Mouse (Mus musculus) bone marrow, adult 2 months (tissue): ENCODE results near the gene Ndufaf1. TPM values are rescaled to one million over a fixed set of nuclear protein-coding genes. Genes with fewer than 3 reads are reported as not detected.
"Not testable (repeated sequence)": the region's sequence is repeated elsewhere in the genome, so short reads cannot be mapped to it uniquely, and the experiment has no call there.

Experiments
- H3K27ac ChIP-seq: fragments of 200-500 bp; 2 replicates; pipeline ENCODE4 v1.5.1; 2012; ENCODE audit warnings: low read depth, mild to moderate bottlenecking, control low read depth, inconsistent platforms, low read length; ENCODE audit not compliant: control insufficient read depth, poor library complexity, insufficient read depth
- H3K4me1 ChIP-seq: fragments of 200-500 bp; 2 replicates; pipeline ENCODE4 v1.6.1; 2011; ENCODE audit warnings: low read length; ENCODE audit not compliant: control insufficient read depth, insufficient read depth
- H3K4me3 ChIP-seq: fragments of 200-500 bp; replicated peaks from 2 replicates; pipeline ENCODE3; 2011; ENCODE audit warnings: mild to moderate bottlenecking, low read depth, low read length, control low read depth; ENCODE audit not compliant: control insufficient read depth
- CTCF ChIP-seq: fragments of 200-500 bp; IDR thresholded peaks from 2 replicates; pipeline ENCODE4 v1.5.1; 2011; ENCODE audit warnings: low read length, control low read depth; ENCODE audit not compliant: control insufficient read depth, insufficient read depth
- POLR2A ChIP-seq: fragments of 200-500 bp; IDR thresholded peaks from 2 replicates; pipeline ENCODE4 v1.6.1; 2011; ENCODE audit warnings: low read depth, mild to moderate bottlenecking, control low read depth, low read length, borderline replicate concordance; ENCODE audit not compliant: control insufficient read depth
- WGBS: fragments of 180-500 bp; shearing (Covaris S2); methylation state at CpG from one replicate; pipeline ENCODE4 v1.1.7; 2018; 5-methylcytosine and 5-hydroxymethylcytosine counted together
- polyA plus RNA-seq: library from polyadenylated mRNA; stranded (reverse); fragments of >200 nt; gene quantifications from 2 replicates; pipeline ENCODE4 v1.2.4, GENCODE M21; 2011; ENCODE audit warnings: low replicate concordance; ENCODE audit not compliant: missing spikeins, insufficient read depth, insufficient read length

The Ndufaf1 gene
- polyA plus RNA-seq, 1 experiment = 5.3 TPM

DNA sequence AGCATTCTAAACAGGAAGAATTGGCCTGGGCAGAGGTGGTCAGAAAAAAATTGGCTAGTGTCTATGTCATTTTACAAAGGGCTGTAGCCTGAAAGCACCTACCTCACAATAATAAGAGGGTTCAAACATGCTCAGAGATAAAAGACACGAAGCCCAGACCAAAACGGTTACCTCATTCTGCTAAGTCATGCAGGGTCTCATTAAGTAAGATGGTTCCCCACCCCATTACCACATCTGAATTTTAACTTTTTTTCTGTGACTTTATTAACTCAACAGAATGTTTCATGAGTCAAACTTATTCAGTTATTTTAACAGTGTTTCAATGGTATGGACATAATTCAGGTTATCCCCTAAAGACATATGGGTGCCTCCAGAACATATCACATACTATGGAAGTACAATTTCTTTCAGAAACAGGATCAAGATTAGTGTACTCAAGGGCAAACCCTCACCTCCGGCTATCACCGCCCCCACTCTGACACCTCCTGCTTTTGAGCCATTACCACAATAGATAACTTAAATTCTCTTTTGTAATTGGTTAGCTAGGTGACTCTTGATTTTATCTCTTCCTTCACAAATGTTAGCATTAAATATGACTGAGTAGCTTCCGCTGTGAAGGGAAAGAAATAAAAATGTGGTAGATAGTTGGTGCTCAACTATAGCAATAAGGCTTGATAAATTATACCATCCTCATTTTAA is 21.3 kb downstream of the Ndufaf1 start:
- Histone ChIP-seq H3K27ac (no peak overlapping the region), H3K4me1 (no peaks in the 10 kb centered on the region), H3K4me3 (no peak overlapping the region)
- no peak for TF ChIP-seq POLR2A
- no peak for TF ChIP-seq CTCF
- 74% methylated on average over 5 of the region's 5 CpGs for WGBS

DNA sequence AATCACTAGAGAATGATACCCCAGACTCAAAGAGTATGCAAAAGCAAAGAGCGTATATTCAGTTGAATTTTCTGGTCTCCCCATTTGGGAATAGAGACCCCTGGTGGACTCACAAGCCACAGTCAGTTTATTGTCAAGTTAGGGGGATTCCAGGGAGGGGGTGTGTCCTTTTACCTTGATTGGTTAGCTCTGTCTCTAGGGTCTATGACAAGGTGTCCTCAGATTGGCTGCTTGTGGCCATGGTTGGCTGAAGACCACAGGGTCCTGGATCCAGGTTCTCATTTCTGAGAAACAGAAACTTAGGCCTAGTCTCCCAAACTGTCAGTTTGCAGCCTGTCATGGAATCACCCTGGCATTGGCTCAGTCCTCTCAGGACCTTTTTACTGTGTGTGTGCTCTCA is 25.8 kb downstream of the Ndufaf1 start:
- Histone ChIP-seq H3K27ac (no peak overlapping the region), H3K4me1 (no peaks in the 10 kb centered on the region), H3K4me3 (no peak overlapping the region)
- TF ChIP-seq CTCF (no peak), POLR2A (no peak)
- WGBS = 90% methylated on average over 1 of the region's 1 CpGs

DNA sequence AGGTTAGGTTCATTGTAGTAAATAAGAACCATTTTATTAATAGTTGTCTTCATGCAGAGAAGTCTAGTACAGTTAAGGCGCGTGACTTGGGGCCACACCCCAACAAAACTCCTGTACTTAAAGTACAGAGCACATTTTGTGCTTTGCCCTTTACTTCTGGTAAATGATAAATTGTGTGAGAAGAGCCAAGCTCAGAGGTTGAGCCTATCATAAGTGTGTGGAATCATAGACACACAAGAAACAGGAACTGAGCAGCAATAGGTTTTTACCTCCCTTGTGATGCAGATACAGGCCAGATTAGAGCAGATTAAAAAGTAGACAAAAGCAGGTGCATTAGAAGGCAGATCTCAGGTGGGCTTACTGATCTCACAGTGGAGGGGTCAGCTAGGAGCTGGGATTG is 41.3 kb downstream of the Ndufaf1 start:
- Histone ChIP-seq H3K4me1 (no peaks in the 10 kb centered on the region), H3K4me3 (peak overlapping the region; percentile 37), H3K27ac (no peak overlapping the region)
- 86% methylated on average over 2 of the region's 2 CpGs for WGBS
- TF ChIP-seq POLR2A (no peak), CTCF (no peak)

DNA sequence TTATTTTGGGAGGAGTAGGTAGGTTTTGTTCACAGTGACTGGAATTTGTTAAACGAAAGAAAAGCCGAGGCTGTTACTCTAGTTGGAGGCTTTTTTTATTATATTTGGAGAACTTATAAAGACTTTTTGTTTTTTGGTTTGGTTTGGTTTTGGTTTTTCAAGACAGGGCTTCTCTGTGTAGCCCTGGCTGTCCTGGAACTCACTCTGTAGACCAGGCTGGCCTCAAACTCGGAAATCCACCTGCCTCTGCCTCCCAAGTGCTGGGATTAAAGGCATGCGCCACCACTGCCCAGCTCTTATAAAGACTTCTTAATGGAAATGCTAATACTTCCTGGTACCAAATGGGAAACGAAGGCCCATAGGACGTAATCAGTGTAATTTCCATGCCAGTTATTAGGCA is 43.6 kb downstream of the Ndufaf1 start:
- peak overlapping the region; percentile 78 for H3K4me3 ChIP-seq
- under 1% methylated on average over 6 of the region's 6 CpGs for WGBS
- H3K27ac ChIP-seq, H3K4me1 ChIP-seq: not testable (repeated sequence)

DNA sequence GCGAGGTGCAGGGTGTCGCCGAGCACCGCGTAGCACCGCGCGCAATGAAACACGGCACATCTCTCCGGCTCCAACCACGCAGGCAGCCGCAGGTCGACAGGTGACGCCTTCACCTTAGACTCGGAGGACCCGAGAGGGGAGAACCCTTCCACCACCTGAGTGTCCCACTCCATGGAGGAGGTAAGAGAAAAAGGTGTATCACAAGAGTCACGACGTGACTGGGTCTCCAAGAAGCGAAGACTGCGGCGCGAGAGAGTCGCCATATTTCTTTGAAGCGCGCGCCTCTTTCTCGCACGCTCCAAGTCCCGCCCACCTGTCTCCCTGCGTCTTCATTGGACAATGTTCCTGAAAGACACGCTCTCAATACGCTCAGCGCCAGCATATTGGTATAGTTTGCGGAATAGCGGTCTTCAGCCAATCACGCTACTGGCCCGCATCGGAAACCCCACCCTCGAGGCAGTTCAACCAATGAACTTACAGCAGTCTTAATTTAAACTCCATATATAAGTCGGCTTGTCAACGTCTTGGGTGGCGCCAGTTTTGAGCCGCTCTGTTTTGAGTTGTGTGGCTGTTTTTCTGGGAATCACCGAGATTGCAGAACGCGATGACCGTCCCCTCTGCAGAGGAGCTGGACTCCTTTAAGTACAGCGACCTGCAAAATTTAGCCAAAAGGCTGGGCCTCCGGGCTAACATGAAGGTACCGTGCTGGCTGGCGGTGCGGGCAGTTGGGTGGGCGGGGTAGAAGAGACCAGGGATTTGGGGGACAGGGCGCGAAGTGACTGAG is 44.2 kb downstream of the Ndufaf1 start, which contains the start of the genes Nusap1 and Oip5:
Gene Nusap1 (plus strand): TSS at position 100 of the 784 bp plus-strand sequence.
Gene Oip5 (minus strand): TSS at position 271 of the 784 bp plus-strand sequence.
- Histone ChIP-seq H3K27ac (peak within 1 kb of the TSS; percentile 95), H3K4me3 (peak within 1 kb of the TSS; percentile 97), H3K4me1 (no peaks in the 10 kb centered on the region)
- under 1% methylated on average over 55 of the region's 55 CpGs for WGBS
- TF ChIP-seq CTCF (no peak), POLR2A (peak; percentile 57)

DNA sequence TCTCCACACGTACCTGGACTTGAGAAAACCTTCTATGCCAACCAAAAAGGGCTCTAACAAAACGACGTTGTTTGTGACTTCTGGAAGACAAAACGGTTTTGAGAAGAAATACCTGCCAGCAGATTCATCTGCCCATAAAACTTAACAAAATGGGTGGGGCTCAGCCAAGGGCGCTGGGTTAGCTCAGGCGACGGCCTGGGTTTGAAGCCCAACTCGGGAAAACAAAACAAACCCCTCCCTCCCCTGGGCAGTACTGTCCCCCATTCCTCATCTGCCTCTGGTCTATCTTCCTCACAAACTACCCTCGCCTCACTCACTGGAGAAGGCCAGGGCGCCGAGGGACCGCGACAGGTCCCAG is 44.8 kb downstream of the Ndufaf1 start:
- Histone ChIP-seq H3K4me1 (no peaks in the 10 kb centered on the region), H3K4me3 (peak overlapping the region; percentile 97), H3K27ac (peak overlapping the region; percentile 95)
- no peak for TF ChIP-seq CTCF
- 0 out of 2 replicates have a peak, but pooled peaks have one; percentile 31 for TF ChIP-seq POLR2A
- WGBS = under 1% methylated on average over 13 of the region's 13 CpGs

DNA sequence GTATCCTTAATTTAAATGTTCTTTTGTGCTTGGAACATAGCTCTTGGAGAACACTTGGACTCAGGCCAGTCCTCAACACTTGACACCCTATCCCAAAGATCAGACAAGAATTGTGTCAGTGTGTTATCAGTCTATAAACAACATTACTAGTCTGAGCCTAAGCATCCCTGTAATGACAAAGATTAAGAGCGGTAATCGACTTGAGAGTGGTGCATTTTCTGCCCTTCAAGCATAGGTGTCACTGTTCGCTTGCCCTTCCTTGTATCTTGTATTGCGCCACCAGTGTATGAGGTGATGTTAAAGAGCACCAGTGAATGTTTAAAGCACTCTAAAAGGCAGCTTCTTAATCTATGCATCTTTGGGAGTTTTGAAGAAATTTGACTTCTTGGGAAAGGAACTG is 55.6 kb downstream of the Ndufaf1 start:
- Histone ChIP-seq H3K4me1 (no peaks in the 10 kb centered on the region; the same call in 1 of the 2 replicates), H3K27ac (no peak overlapping the region), H3K4me3 (no peak overlapping the region)
- 54% methylated on average over 4 of the region's 4 CpGs for WGBS
- TF ChIP-seq POLR2A = no peak
- TF ChIP-seq CTCF = 0 out of 2 replicates have a peak, but pooled peaks have one; percentile 15

Other genes with a start within 250 kb of the Ndufaf1 start
- 7.9 and 9.9 TPM in 2 replicates for gene Ino80, start 185.1 kb downstream of the Ndufaf1 start, polyA plus RNA-seq
- gene Exd1, start 115.2 kb downstream of the Ndufaf1 start, polyA plus RNA-seq = 1.0 TPM in 1 of 2 replicates, not detected in the other
- gene Chp1, start 115.1 kb downstream of the Ndufaf1 start, polyA plus RNA-seq = 31.5 and 36.0 TPM in 2 replicates
- 62.0 and 65.0 TPM in 2 replicates for gene Nusap1, start 44.5 kb downstream of the Ndufaf1 start, polyA plus RNA-seq
- gene Oip5, start 44.4 kb downstream of the Ndufaf1 start, polyA plus RNA-seq = 13.0 and 22.2 TPM in 2 replicates
- 14.6 and 18.3 TPM in 2 replicates for gene Rtf1, start 12.2 kb upstream of the Ndufaf1 start, polyA plus RNA-seq
- not detected in 2 replicates for gene Itpka, start 79.5 kb upstream of the Ndufaf1 start, polyA plus RNA-seq
- 0.47 and 1.3 TPM in 2 replicates for gene Ltk, start 97.6 kb upstream of the Ndufaf1 start, polyA plus RNA-seq
- gene Rpap1, start 124.7 kb upstream of the Ndufaf1 start, polyA plus RNA-seq = 5.9 and 12.6 TPM in 2 replicates
- gene Tyro3, start 134.9 kb upstream of the Ndufaf1 start, polyA plus RNA-seq = 0.75 and 4.2 TPM in 2 replicates
- 11.3 and 22.1 TPM in 2 replicates for gene Mga, start 234.4 kb upstream of the Ndufaf1 start, polyA plus RNA-seq